Mouse (Mus musculus) adrenal gland, postnatal 10 days (tissue): ENCODE results near the gene Diaph3. TPM values are rescaled to one million over a fixed set of nuclear protein-coding genes. Genes with fewer than 3 reads are reported as not detected.
A peak's percentile ranks its signal among the peaks of the same experiment; 100 is the strongest.

Source experiments
- DNase-seq: peaks from one replicate; pipeline ENCODE4 v3.0.0; 2021; ENCODE audit warnings: mixed read lengths
- total RNA-seq, 2 experiments: library from RNA; stranded (reverse); gene quantifications; 2 replicates each; pipeline ENCODE4 v1.2.3; 2021

Diaph3 gene
- total RNA-seq, 2 experiments from 2014 or later, result 7.6 to 12.3 TPM

DNA sequence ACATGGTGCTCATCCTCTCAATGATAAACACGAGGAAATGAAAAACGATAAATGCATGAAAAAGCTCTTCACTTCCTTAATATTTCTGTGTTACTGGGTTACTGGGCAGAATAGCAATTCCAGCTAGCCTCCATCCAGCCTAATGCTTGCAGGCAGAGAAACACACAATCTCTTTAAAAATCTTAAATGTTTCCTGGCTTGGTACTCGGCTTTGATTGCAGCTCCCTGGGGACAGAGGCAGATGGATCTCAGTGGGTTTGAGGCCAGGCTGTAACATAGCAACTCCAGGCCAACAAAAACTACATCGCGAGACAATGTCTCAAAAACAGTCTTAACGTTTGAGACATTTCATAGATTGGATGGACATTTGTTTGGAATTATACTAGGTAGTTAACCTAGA lies 57.1 kb downstream of the Diaph3 start:
- no peak for DNase-seq

DNA sequence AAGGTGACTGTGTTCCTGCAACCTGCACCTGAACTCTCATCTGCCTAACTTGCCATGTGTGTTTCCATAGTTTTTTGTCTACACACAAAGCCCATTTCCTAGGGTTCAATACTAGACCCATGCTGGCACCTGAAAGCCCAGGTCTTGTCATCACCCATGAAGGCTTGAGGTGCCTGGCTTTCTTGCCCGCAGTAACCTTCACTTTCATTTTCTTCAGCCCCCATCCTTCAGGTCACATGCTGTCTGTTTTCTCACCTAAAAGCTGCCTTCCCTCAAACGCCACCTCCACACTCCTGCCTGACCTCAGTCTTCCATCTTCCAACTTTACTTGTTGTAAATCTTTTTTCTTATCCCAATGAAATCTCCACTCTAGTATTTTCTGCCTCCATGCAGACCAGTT lies 61.3 kb downstream of the Diaph3 start:
- DNase-seq, result no peak

DNA sequence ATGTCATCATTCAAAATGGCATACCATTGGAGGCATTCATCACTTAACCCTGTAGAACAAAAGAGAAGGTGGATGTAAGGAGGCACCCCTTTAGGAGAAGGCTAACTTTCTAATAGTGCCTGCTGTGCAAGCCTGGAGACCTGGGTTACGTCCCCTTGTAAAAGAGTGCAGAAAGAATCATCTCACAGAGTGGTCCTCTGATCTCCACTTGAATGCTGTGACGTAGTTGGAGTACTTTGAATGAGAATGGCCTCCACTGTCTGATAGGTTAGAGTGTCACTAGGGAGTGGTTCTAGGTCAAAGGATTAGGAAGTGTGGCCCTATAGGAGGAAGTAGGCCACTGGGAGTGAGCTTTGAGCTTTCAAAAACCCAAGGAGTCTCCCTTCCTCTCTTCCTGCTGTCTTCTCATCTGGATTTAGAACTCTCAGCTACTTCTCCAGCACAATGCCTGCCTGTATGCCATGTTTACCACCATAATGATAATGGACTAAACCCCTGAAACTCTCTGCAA lies 66.0 kb downstream of the Diaph3 start:
- no peak for DNase-seq

DNA sequence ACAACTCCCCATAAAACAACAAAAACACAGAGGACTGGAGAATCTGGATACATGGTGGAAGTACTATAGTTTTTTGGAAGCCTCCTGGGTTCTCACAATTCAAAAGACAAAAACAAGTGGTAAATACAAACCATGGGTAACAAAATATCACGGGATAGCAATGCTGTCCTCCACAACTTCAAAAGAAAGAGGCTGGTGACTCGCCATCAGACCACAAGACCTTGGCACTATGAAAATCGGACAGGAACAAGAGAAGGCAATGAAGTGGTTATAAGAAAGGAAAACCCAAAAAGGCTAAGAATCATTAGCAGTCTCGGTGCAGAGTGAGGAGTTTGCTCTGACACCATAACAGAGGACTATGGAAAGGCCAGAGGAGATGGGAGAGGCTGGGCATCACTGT lies 76.8 kb downstream of the Diaph3 start:
- no peak for DNase-seq

DNA sequence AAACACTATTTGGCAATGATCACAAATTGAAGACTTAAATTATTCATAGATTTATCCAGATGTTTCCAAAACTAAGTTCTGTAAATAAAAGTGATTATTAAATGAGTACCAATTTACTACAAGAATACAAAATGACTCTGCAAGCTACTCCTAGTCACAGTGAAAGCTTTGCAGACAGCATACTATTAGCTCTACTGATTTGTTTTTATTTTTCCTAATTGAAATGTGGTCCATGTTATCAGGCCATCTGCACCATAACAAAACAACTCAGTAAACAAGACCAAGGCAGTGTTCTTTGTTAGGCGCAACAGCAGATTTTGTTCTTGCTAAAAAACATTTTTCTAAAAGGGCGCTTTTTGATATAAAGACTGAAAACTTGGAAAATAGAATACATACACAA lies 84.9 kb downstream of the Diaph3 start:
- no peak for DNase-seq

DNA sequence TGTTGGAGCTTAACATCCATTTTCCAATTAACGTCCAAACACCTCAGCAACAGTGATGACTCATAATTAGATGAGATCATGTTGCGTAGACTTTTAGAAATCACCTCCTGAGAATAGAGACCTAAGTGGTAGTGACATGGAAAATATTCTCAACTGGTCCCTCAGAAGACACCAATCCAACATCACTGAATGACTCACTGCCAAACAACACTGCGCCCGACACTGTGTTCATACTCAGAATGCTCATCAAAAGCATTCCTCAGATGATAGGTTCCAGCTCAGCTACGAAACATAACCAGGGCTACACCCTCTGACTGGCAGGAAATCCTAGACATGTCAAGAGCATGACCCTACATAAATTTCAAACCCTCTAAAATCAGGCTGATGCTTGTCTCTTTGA lies 89.8 kb downstream of the Diaph3 start:
- DNase-seq, result no peak

DNA sequence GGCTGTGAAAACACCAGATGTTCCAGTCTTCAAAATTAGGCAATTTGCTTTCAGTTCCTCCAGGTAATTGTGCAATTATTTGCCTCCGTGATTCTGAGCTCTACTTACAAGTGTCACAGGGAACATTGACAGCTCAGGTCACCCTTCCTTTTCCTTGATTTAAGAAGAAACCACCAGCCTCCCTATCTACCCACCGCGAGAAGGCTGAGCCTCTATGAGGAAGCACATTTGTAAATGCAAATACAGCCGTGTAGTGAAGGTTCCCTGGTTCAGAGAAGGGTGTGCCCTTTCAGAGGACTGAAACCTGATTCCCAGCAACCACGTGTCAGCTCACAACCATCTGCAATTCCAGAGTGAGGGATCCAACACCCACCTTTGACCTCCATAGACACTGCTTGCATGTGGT lies 96.6 kb downstream of the Diaph3 start:
- DNase-seq, result no peak

DNA sequence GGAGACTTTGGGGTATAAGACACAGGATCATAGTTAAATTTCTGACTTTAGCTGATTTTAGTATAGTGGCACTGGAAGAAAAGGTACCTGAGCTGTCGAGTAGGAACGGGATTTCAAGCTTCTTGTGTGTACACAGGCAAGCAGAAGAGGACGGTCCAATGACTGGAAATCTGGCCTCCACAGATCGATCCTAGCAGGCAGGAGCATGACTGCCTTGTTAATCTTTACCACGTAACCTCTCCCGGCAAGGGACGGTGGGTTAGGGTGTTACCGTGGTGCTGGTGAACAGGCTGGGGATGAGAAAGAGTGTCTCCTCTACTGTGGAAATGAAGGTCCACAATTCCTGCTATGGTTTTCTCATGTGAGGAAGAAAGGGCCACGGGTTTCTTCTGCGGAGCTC lies 120.8 kb downstream of the Diaph3 start:
- no peak for DNase-seq

DNA sequence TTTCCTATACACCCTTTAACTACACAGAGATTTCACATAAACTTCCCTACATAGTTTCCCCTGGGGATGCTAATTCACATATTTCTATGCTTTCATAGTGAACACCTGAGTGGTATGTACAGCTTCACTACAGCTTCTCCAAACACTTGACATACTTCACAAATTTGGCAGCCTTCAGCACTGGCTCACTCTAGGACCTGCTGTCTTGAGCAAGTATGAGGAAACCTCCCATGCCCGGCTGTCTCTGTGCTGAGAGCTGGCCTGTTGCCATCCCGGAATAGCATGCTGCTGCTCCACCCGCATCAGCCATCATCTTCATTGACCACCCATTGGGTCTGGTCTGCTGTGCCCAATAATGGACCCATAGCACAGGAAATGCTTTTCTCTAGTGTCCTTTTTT lies 121.3 kb downstream of the Diaph3 start:
- DNase-seq, result peak; percentile 10

DNA sequence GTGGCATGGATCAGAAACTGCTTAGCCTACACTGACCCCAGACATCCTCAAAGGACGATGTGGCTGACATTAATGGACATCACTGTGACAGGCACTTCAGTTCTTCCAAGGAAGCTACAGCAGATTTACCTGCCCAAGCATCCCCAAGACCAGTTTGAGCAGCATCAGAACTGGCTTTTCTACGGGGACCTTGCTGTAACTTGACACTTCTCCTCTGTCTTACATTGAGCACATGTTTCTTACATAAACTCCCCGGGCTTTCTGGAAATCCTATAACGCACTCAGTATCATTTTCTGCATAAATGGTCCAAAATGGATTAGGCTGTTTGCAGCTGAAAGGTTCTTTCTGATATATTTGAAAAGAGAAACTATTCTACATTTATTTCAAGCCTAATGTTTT lies 143.7 kb downstream of the Diaph3 start:
- DNase-seq, result no peak

DNA sequence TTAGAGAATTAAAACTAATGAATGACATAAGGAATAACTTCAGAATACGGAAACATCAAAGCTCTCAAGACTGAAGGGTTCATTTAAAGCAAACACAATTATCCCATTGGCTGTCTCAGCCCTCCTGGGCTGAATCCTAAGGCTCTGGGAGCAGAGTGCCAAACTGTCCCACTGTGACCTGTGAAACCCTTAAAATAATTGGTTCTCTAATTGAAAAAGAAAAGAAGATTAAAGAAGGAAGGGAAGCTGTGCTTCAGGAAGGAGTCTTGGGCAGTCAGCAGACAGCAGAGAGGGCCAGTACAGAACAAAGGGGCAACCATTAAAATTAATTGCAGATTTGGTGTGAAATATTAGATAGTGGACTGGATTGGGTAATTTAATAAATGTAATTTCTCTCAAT lies 189.9 kb downstream of the Diaph3 start:
- no peak for DNase-seq

DNA sequence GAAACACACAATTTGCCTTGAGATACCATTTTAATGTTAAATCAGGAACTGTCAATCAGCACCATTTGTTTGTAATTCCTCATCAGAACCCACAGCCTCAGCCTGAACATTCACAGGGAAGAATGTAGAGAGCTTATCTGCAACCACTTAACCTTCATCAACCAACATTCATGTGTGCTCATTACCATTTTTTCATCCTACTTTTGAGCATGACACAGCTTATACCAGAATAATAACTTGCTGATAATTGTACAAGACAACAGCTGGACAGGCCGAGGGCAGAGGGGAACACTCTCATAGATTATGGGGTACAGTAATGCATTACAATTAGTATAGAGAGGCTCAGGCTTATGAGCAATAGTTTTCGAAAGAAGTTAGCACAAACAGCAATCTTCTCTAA lies 203.1 kb downstream of the Diaph3 start:
- no peak for DNase-seq

DNA sequence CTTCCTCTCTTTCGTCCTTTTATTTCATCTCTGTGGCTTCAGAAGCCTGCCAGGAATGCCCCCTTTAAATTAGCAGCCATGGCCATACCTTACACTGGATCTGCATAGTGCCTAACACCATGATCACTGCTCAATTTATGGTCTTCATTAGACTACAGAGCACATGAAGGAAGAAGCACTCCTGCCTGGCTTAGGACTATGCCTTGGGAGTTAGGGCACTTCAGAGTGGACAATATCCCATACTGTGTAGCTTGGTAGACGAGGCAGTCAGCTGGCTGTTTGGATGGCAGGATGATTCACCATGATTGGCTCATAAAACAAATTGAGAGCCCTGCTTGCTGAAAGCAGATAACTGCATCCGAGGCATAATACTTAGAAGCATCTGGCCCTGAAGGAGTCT lies 204.6 kb downstream of the Diaph3 start:
- no peak for DNase-seq

DNA sequence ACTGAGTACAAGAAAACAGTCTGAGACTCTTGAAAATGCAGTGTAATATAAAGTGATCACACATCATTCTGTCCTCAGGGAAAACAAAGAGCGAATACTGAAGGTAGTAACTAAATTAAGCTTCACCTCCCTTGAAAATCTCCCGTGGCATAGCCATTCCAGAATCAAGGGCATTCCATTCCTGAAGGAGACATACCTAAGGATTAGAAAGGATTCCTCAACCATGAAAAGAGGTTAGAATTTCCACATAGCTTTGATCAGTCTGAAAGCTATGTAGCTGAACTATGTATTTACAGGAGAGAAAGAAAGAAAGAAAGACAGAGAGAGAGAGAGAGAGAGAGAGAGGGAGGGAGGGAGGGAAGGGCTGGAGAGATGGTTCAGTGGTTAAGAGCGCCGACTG lies 210.3 kb downstream of the Diaph3 start:
- DNase-seq, result no peak

DNA sequence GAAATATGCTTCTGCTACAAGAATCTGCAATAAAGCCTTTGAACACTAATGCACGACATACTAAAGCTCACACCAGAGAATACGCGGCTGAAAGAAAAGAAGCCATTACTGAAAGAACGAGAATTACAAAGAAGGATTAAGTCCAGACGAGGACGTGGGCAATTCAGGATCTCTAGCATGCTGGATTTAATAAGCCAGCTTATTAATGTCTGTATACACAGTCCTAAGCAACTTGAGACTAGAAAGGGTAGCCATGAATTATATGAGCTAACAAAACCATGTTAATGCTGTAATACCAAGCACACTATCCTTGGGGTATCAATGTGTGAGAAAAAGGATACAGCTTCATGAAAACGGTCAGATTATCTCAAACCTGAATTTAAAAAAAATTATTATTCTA lies 214.2 kb downstream of the Diaph3 start:
- DNase-seq, result no peak

DNA sequence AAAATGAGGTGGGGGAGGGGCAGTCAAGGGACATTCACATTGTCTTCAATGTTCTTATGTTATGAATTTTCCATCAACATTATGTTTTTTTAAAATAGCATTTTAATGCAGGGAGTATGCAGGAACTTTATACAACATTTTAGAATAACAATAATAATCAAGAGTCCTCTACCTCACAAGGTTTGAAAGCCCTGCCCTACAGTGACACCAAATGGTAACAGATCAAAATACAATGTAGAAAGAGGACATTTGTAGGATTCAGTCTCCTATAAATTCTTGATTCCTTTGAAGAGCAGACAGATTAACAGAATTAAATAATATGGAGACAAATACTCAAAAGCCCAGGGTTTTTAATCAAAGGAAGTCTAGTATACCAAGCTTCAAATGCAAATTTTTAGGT lies 242.1 kb downstream of the Diaph3 start:
- DNase-seq, result no peak

DNA sequence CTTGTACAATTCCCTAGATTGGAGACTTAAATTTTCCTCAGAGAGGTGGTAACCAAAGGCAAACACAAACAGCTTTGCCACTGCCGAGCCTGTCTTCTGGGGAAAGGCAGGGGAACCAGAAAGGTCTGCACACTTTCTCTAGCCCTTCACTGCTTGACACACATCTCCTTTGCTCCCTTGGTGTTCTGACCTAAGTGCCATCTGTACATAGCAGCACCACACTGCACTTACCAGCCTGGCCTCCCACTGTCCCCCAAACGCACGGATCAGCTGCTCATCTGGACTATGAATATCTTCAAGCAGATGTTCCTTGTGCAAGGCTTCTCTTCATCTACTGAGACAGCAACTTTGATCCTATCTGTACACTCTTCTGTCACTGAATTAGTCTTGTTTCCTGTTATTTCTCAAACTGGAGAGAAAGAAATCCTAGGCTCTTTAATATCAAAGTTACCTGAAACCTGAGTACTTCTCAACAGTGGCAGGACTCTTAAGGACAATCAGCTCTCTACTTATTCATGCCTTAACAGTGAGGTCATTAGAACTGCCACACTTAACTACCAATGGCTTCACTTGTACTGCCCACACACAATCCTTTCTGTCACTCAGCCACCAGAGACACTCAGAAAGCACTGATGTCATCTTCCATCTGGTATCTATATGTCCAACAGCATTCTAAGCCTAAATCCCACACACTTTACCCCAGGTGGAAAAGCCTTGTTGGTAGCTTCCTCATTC lies 251.8 kb downstream of the Diaph3 start:
- no peak for DNase-seq

DNA sequence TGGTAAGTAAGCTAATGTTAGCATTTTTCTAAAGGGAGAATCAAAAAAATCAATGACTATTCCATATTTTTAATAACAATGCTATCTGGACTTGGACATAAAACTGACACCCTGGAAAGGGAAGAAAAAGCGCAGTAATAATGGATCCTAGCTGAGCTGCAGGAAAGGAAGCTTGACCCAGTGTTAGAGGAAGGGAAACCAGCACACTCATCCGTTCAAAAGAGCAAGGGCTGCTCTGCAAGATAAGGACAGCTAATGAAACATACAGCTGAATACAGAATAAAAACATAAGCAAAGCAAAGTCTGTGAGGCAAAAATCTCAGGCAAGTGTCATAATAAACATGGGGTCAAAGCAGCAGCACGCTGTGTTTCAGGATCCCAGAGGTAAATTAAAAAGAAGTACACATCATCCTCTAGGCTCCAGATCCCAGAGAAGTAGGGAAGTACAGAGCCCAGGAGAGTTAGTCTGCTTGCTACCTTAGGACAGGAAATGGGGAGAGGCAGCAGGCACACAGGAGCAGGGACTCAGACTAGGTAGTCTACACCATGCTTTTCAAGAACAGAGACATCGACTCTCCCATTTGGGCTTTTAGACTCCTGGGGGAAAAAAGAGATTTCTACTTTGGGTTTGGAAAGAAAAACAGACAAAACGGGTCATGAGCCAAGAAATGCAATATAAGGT lies 255.5 kb downstream of the Diaph3 start:
- no peak for DNase-seq

DNA sequence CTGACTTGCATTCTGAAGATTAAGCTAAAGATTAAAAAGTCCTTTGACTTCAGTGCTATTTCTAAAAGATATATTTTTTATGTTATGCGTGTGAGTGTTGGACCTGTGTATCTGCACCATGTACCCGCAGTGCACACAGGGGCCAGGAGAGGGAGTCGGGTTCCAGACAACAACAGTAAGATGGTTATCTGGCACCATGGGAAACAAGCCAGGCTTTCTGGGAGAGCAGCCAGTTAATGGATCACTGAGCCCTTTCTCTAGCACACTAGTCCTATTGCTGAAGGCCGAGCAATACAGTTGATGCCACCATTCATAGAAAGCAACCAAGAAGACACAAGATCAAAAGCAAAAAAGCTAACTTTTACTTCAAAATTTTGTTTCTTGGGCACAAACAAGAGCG lies 271.5 kb downstream of the Diaph3 start:
- peak; percentile 75 for DNase-seq

DNA sequence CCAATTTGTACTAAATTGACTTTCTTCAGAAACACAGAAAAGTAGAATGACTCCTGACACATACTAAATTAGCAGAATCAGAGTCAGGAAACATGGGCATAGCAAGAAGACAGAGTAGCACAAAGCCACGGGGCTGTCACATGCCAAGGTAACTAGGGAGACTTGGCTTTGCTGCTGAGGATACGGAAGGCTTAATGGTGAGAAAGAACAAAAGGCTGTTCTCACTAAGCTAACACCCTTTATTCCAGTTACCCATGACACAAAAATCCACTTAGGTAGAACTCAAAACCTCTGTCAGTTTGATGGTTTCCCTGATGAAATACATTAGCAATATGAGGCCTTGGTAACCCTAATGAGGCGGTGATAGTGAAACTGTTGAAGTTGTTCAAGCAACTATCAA lies 273.9 kb downstream of the Diaph3 start:
- DNase-seq, result no peak

DNA sequence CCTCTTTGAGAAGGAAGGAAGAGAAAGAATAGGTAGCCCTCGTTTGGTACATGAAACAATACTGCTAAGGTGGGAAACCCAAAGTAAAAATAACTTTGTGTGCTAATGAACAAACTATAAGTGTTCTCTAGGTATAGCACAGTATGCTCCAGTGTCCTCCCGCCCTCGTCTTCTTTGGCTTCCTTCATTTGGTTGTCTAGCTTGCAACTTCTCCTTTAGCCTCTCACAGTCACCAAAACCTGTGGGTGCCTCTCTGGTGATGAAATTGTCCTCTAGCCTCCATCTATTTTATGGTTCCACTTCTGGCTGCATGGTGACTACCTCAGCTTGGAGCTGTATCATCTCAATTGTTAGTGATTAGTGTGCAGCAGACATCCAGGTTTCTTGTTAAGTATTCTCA lies 277.0 kb downstream of the Diaph3 start:
- no peak for DNase-seq

DNA sequence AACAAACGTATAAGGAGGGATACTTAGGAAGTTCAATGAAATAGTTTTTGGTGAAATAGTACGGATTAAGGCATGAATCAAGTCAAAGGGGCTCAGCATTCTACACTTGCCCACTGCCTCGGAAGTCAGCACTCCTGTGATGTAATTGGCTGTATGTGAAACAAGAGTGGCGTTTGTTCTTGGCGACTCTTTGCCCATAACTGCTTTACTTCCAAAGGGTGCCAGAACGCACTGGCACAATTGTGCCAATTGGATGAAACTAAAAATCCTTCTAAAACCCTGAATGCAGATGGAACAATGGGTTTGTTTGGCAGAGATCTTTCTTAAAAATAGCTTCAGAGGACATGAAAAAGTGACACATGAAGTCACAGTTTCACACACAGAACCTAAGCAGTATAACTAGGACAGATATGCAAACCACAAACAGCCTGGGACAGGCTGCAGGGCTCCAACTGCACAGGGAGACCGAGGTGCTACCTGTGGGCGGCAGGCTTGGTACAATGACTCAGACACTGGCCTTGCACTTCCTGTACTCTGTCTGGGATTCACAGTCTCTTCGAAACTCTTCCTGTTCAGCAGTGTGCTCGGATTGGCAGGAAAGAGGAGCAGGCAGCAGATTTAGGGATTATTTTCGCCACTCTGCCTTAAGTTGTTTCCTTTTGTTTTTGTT lies 279.6 kb downstream of the Diaph3 start:
- DNase-seq, result no peak

DNA sequence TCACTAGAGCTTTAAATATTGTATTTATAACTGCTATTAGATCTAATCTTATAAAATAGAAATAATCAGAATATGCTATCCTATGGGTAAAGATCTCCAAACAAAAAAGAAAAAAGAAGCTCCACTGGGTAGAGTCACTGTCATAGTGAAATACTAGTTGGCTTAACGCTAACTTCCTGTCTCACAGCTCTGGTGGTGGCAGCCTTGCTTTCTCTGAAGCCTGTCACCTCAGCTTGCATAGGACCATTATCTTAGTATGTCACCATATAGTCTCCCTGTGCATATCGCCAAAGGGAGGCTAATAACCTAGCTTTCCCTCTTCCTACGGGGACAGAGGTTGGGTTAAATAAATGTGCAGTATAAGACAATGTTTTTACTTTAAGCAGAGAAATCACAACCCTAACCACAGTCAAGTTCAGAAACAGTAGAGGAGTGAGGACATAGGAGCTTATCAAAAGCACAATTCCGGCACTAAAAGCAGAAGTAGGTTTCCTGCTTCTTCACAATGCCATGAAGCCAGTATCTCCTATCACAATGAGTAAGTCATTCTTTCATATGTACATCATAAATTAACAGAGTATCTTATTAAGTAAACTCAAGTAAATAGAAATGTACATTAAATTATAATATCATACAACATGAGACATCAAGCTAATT lies 293.8 kb downstream of the Diaph3 start:
- no peak for DNase-seq
